Mouse (Mus musculus) spleen, adult 18-20 months (tissue): ENCODE results near the gene Eif3l.
"Not testable (repeated sequence)": the region's sequence is repeated elsewhere in the genome, so short reads cannot be mapped to it uniquely, and the experiment has no call there.

Experiments used
- DNase-seq, 2 experiments: peaks; one replicate each; pipeline ENCODE4 v3.0.0; 2022; ENCODE audit warnings: mixed read lengths in 2 of 2

Gene Eif3l

DNA sequence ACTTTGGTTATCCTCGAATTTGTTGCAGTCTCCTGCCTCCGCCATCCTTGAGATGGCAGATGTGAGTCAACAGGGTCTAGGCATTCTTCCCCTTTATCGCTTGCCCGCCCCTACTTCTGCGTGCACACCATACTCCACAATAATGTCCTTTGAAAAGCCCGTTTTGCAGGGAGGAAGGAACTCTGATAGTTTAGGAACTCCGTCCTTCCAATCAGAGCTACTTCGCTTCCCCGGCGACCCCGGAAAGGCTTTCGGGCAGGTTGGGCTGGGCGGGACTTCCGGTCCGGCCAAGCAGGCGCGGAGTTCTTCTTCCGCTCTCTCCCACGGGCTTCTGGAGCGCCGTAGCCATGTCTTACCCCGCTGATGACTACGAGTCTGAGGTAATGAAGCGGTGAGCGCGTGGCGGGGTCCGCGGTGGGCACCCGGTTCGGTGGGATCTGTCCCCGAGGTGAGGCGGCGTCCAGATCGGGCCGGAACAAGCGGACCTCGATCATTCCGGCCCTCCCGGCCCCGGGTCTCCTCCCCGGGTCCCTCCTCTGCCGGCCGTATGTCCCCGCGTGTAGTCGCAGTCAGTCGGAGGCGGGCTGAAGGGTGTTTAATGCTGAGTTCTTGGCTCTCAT is at the start of gene Eif3l:
Gene Eif3l, plus strand, starts transcription at position 267 of the 620 bp plus-strand sequence.
- DNase-seq, result peak; percentile 74 to 78

- DNase-seq, result no peak
These were observed 49.2 kb upstream of the Eif3l start for GRCm38 (mm10) chr15:79025687-79026308.

DNA sequence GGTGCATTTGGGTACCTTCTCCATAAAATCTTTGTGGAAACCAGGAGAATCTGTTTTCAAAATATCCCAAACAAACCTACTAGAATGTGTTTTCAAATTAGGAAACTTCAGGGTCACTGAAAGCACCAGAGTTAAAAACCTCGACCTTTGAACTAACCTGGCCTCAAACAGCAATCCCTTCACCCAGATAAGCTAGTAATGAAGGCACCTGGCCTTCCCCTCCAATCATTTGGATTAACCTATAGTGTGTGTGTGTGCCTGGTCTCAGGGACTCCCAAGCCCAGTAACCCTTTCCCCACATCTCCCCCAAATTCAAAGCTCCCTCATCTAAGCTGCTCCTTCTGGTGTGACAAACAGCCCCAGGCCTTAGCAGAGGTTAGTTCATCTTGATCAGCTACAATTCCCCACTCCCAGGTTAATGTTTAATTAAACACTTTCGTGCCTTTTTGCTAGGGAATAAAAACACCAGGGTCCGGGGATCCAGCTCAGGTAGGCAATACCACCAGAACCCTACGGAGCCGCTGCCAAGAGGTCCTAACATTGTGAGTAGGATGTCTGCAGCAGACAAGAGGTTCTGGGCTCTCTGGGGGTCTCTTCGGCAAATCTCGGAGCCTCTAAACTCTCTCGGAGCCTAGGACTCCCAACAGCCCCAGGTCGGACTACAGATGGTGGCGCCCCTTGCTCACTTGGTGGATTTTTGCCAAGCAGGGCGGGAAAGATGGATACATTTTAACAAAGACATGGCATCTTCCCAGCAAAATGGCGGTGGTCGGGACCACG is 48.3 kb upstream of the Eif3l start:
- no peak for DNase-seq

- peak in 1 of 2 experiments; percentile 18 for DNase-seq
These were observed 47.4 kb upstream of the Eif3l start for GRCm38 (mm10) chr15:79027291-79028205.

DNA sequence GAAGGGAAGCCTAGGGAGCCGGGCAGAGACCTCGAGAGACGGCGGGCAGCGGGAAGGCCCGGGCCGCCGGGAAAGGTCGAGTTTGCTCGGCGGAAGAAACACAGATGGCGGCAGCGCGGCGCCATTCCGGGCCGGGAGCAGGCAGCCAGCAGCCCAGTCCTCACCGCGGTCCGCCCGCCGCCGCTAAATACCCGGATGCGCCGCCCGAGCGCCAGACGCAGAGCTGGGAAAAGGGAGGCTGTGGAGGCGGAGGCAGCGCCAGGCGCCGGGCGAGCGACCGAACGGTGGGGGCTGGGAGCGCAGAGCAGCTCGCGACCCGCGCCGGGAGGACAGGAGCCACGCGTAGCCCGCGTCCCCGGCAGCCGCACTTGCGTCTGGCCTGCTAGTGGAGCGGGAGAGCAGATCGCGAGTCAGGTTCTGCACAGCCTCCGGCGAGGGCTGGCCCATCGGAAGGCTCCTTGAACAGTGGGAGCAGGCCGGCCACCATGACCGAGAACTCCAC is 46.7 kb upstream of the Eif3l start, which contains the start of gene H1f0:
Gene H1f0, plus strand, starts transcription at position 214 of the 502 bp plus-strand sequence.
- DNase-seq, result peak; percentile 49 to 72

GRCm38 (mm10) chr15:79028823-79029484 is 46.0 kb upstream of the Eif3l start:
- DNase-seq, result no peak

DNA sequence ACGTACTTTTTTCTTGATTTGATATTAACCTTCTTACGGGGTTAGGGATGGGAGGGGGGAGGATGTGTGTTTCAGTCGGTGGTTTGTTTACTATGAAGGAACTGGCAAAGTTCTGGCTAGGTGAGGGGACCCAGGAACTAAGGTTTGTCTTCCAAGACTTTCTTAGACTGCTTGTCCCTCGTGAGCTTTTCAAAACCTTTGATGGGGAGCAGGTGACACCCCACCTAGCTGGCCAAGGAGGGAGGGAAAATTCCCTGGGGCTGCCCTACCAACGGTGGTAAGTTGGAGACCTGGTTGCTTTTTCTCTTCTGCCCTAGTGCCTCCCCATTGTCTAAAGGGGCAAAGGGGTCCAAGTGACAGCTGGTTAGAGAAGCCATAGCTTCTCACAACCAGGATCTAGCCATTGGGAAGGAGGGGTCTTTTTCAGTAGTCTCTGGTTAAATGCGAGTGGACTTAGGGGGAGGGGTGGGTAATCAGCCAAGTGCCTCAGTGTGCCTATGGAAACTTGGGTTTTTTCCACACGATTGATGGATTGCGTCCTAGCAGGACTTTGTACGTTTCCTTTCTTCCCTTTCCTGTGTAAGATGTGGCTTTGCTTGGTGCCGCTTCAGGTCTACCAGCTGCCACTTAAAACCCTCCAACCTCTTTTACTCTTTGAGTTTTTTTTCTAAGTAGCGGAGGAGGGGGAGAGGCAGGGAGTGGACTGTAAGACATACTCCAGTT is 45.3 kb upstream of the Eif3l start:
- DNase-seq, result no peak

- DNase-seq, result peak; percentile 55 to 57
These were observed 44.2 kb upstream of the Eif3l start for GRCm38 (mm10) chr15:79030551-79031435.

GRCm38 (mm10) chr15:79031908-79032307 is 43.1 kb upstream of the Eif3l start:
- DNase-seq, result not testable (repeated sequence)

GRCm38 (mm10) chr15:79037913-79038328 is 37.1 kb upstream of the Eif3l start:
- peak in 1 of 2 experiments; percentile 78 for DNase-seq

- DNase-seq, result no peak
These were observed 36.6 kb upstream of the Eif3l start for GRCm38 (mm10) chr15:79038331-79038730.

GRCm38 (mm10) chr15:79038853-79039252 is 36.1 kb upstream of the Eif3l start:
- DNase-seq, result peak; percentile 77 to 87

- DNase-seq, result no peak
These were observed 34.2 kb upstream of the Eif3l start for GRCm38 (mm10) chr15:79040501-79041416.

DNA sequence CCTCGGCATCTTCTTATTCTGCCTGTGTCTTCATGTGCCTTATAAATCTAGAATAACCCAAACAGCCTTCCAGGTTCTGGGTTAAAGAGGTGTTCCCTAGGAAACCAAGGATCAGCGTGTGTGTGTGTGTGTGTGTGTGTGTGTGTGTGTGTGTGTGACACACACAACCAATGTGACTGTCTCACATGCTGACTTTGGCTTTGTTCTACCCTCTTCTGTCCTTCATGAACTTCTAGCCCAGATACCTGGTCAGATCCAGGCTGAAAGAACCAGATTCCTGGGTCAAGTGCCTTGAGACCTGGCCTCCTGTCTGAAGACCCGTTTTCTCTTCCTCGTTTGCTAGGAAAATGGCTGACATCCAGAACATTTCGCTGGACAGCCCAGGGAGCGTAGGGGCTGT is 33.4 kb upstream of the Eif3l start, which contains the start of gene Galr3:
Gene Galr3, plus strand, starts transcription at position 301 of the 400 bp plus-strand sequence.
- DNase-seq, result no peak

DNA sequence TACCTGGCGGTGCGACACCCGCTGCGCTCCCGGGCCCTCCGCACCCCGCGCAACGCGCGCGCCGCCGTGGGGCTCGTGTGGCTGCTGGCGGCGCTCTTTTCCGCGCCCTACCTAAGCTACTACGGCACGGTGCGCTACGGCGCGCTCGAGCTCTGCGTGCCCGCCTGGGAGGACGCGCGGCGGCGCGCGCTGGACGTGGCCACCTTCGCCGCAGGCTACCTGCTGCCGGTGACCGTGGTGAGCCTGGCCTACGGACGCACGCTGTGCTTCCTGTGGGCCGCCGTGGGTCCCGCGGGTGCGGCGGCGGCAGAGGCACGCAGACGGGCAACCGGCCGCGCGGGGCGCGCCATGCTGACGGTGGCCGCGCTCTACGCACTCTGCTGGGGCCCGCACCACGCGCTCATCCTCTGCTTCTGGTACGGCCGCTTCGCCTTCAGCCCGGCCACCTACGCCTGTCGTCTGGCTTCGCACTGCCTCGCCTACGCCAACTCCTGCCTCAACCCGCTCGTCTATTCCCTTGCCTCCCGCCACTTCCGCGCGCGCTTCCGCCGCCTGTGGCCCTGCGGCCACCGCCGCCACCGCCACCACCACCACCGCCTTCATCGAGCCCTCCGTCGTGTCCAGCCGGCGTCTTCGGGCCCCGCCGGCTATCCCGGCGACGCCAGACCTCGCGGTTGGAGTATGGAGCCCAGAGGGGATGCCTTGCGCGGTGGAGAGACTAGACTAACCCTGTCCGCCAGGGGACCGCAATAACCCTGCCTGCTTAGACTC is 32.1 kb upstream of the Eif3l start:
- DNase-seq, result no peak

DNA sequence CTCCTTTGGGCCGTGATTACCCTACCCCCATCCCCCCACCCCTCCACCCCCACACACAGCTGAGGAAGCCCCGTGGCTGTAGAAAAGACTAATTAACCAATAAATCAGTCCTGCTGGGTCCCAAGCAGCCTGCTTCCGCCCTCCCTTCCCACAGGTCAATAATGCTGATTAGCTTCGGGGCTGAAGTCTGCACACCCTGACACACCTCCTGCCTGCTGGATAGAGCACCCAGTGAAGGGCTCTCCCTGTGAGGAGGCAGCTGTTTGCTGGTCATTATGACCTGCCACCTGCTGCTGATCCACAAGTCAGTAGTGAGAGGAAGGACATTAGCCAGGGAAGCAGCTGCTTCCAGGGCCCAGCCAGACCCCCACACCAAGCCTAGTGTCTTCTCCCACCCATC is 30.1 kb upstream of the Eif3l start:
- DNase-seq, result no peak

GRCm38 (mm10) chr15:79048186-79048585 is 26.8 kb upstream of the Eif3l start:
- DNase-seq, result no peak
